Mouse (Mus musculus): Measurements from ENCODE around the gene Zbtb7b. TPM values are rescaled to one million over a fixed set of nuclear protein-coding genes. Genes with fewer than 3 reads are reported as not detected.
A peak's percentile ranks its signal among the peaks of the same experiment; 100 is the strongest.

Gene Zbtb7b
- total RNA-seq, 2 experiments from 2014 or later, result 11.3 to 13.4 TPM

GRCm38 (mm10) chr3:89383651-89384255, 10.8 kb downstream of the Zbtb7b start:
- Histone ChIP-seq H3K27ac (no peak overlapping the region), H3K4me3 (no peak overlapping the region)
- TF ChIP-seq CTCF (conservative IDR thresholded peaks at IDR 0.05), result no peak
- no peak for DNase-seq (ENCODE audit: low spot score in 2 of 2)

GRCm38 (mm10) chr3:89382950-89383349, 11.6 kb downstream of the Zbtb7b start:
- DNase-seq (ENCODE audit: low spot score in 2 of 2), result no peak
- TF ChIP-seq CTCF (conservative IDR thresholded peaks at IDR 0.05), result no peak
- H3K27ac ChIP-seq, result no peak overlapping the region
- H3K4me3 ChIP-seq, result no peak overlapping the region

- Histone ChIP-seq H3K4me3 (no peak overlapping the region), H3K27ac (no peak overlapping the region)
- no peak for DNase-seq (ENCODE audit: low spot score in 2 of 2)
- no peak for TF ChIP-seq CTCF (conservative IDR thresholded peaks at IDR 0.05)
Observed at GRCm38 (mm10) chr3:89382033-89382882, 12.3 kb downstream of the Zbtb7b start.

DNA sequence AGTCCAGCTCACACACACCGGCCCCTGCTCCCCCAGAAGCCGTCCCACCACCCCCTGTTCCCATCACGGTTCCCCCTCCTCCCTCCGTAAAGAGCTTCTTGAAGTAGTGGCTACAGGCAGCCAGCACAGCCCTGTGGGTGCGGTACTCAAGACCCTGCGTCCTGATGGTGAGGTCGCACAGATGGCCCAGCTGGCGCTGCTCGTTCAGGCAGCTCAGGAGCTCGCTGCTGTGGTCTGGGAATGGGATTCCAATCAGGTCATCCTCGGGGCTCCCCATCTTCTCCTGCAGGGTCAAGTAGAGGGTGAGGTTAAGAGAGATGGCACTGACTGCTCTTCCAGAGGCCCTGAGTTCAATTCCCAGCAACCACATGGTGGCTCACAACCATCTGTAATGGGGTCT, 13.3 kb downstream of the Zbtb7b start:
- Histone ChIP-seq H3K27ac (no peak overlapping the region), H3K4me3 (no peak overlapping the region)
- no peak for DNase-seq (ENCODE audit: low spot score in 2 of 2)
- no peak for TF ChIP-seq CTCF (conservative IDR thresholded peaks at IDR 0.05)

DNA sequence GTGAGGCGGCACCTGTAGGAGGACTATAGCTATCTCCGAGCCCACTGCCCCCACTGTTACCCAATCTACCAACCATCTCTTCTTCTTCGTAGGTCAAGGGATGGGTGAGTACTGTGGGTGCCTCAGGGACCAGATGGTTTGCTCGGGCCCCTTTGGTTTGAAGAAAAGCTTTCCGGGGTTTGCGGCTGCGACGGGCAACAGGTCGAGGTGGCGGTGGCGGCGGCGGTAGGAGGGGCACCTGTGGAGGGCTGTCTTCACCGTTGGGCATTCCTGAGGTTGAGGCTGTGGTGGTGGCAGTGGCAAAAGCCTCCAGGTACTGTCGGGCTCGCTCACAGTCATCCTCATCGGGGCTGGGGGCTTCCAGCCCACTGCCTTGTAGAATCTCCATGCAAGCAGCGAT, 13.9 kb downstream of the Zbtb7b start:
- Histone ChIP-seq H3K4me3 (no peak overlapping the region), H3K27ac (no peak overlapping the region)
- no peak for TF ChIP-seq CTCF (conservative IDR thresholded peaks at IDR 0.05)
- DNase-seq (ENCODE audit: low spot score in 2 of 2), result no peak

- no peak for TF ChIP-seq CTCF (conservative IDR thresholded peaks at IDR 0.05)
- H3K27ac ChIP-seq, result no peak overlapping the region
- H3K4me3 ChIP-seq, result no peak overlapping the region
- no peak for DNase-seq (ENCODE audit: low spot score in 2 of 2)
Observed at GRCm38 (mm10) chr3:89380291-89380690, 14.3 kb downstream of the Zbtb7b start.

GRCm38 (mm10) chr3:89379388-89380131, 15.0 kb downstream of the Zbtb7b start:
- no peak for TF ChIP-seq CTCF (conservative IDR thresholded peaks at IDR 0.05)
- DNase-seq (ENCODE audit: low spot score in 2 of 2), result no peak
- H3K4me3 ChIP-seq, result no peak overlapping the region; the same call in 1 of the 2 replicates
- H3K27ac ChIP-seq, result no peak overlapping the region; the same call in 1 of the 2 replicates

GRCm38 (mm10) chr3:89378394-89379067, 16.0 kb downstream of the Zbtb7b start:
- peak; percentile 39 to 75 for DNase-seq (ENCODE audit: low spot score in 2 of 2)
- peak overlapping the region; percentile 93 for H3K27ac ChIP-seq

DNA sequence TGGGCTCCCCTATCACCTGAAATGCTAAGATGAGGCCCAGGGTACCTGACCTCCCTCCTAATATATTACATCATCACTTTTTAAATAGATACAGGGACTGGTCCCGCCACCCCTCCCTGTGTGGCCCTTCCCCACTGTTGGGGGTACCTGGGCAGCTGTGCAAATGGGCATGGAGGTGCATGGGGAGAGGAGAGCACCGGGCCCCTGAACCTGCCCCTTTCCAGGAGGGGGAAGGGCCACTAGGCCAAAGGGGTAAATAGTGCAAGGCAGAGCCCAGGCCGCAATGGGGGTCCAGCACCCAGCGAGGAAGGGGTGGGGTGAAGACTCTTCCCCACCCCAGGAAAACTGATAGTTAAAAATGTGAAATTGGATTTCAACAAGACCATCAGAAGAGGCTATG, 16.7 kb downstream of the Zbtb7b start:
- DNase-seq (ENCODE audit: low spot score in 2 of 2), result no peak
- H3K4me3 ChIP-seq, result no peak overlapping the region

More at GRCm38 (mm10) chr3:89378394-89379067, 16.0 kb downstream of the Zbtb7b start:
- peak; percentile 99 for TF ChIP-seq CTCF (conservative IDR thresholded peaks at IDR 0.05)
- H3K4me3 ChIP-seq, result peak overlapping the region; percentile 84

GRCm38 (mm10) chr3:89373581-89374231, 20.9 kb downstream of the Zbtb7b start:
- DNase-seq (ENCODE audit: low spot score in 2 of 2), result no peak
- no peak for TF ChIP-seq CTCF (conservative IDR thresholded peaks at IDR 0.05)
- Histone ChIP-seq H3K4me3 (no peak overlapping the region), H3K27ac (no peak overlapping the region)

More for the DNA sequence above, 16.7 kb downstream of the Zbtb7b start:
- no peak for TF ChIP-seq CTCF (conservative IDR thresholded peaks at IDR 0.05)
- peak overlapping the region; percentile 93; the same call in 1 of the 2 replicates for H3K27ac ChIP-seq

GRCm38 (mm10) chr3:89367338-89367737, 27.2 kb downstream of the Zbtb7b start:
- DNase-seq (ENCODE audit: low spot score in 2 of 2), result no peak
- Histone ChIP-seq H3K27ac (no peak overlapping the region), H3K4me3 (no peak overlapping the region)
- TF ChIP-seq CTCF (conservative IDR thresholded peaks at IDR 0.05), result no peak
